In the genomic region with DNA sequence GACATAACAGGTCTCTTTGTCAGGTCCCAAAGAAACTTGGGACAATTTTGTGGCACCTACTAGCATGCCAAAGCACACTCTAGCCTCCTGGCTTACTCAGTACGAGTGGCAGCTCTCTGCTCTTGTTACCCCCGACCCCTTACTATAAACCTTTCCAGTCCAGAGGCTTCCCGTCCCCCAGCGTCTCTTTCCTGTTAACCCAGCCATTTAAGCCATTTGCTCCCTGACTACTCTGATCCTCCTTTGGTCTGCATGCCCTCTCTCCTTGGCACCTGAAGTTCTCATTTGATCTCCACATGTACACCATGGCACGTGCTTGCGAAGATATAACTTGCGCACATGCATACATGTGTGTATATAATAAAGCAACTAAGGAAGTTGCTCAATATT, we compare ENCODE assay signal across 8 mouse cellular contexts. TPM values are rescaled to one million over a fixed set of nuclear protein-coding genes. Genes with fewer than 3 reads are reported as not detected.
DNase-seq lines count a peak whose midpoint lies in the region; ATAC-seq and TF ChIP-seq lines count a peak whose summit lies in the region.

No protein-coding gene starts in this region.

- peak overlapping the region; percentile 59 for H3K4me2 ChIP-seq in lung, postnatal 0 days (replicated peaks; ENCODE audit: low read depth, low read length)
- peak overlapping the region; percentile 75 for H3K4me2 ChIP-seq in limb, embryonic 11.5 days (ENCODE audit: low read depth, severe bottlenecking)
- H3K4me2 ChIP-seq in stomach, embryonic 15.5 days, result peak overlapping the region; percentile 59

- no peaks in the 10 kb centered on the region for H3K9me3 ChIP-seq in lung, postnatal 0 days (ENCODE audit: low read length)
- no peaks in the 10 kb centered on the region for H3K9me3 ChIP-seq in limb, embryonic 11.5 days (ENCODE audit: control insufficient read depth, low read length)
- no peaks in the 10 kb centered on the region for H3K9me3 ChIP-seq in stomach, embryonic 15.5 days

- no peaks in the 10 kb centered on the region for H3K27me3 ChIP-seq in lung, postnatal 0 days (replicated peaks; ENCODE audit: insufficient read depth, low read length)
- H3K27me3 ChIP-seq in limb, embryonic 11.5 days (ENCODE audit: control insufficient read depth, insufficient read depth, low read length), result no peaks in the 10 kb centered on the region
- H3K27me3 ChIP-seq in stomach, embryonic 15.5 days (replicated peaks), result no peaks in the 10 kb centered on the region

- DNase-seq in CD4-positive, CD25-positive, alpha-beta regulatory T cell, adult 2 months (ENCODE audit: low read depth, low spot score), result peak; percentile 17
- DNase-seq in lung, postnatal 0 days (ENCODE audit: low spot score), result no peak
- DNase-seq in lung, postnatal 25 days (ENCODE audit: low spot score), result no peak
- no peak for DNase-seq in limb, embryonic 11.5 days (ENCODE audit: low spot score)
- DNase-seq in gastrocnemius, postnatal 14 days, result no peak
- no peak for DNase-seq in left cerebral cortex, adult 11 months (ENCODE audit: low spot score)

- H3K27ac ChIP-seq in lung, postnatal 0 days (ENCODE audit: low read length), result peak overlapping the region; percentile 98
- H3K27ac ChIP-seq in limb, embryonic 11.5 days (replicated peaks; ENCODE audit: low read depth, low read length), result no peak overlapping the region
- peak overlapping the region; percentile 99 for H3K27ac ChIP-seq in stomach, embryonic 15.5 days

- H3K36me3 ChIP-seq in lung, postnatal 0 days (ENCODE audit: insufficient read depth, low read length), result no peaks in the 10 kb centered on the region
- H3K36me3 ChIP-seq in limb, embryonic 11.5 days (ENCODE audit: control insufficient read depth, insufficient read depth, low read length), result no peaks in the 10 kb centered on the region
- no peaks in the 10 kb centered on the region for H3K36me3 ChIP-seq in stomach, embryonic 15.5 days

- TF ChIP-seq EP300 in lung, postnatal 0 days (IDR thresholded peaks at IDR 0.05), result no peak

- no peak overlapping the region for H3K9ac ChIP-seq in lung, postnatal 0 days (replicated peaks; ENCODE audit: low read depth)
- H3K9ac ChIP-seq in limb, embryonic 11.5 days (ENCODE audit: low read length), result no peak overlapping the region
- 0 out of 2 replicates have a peak overlapping the region, but pooled peaks have one; percentile 42 for H3K9ac ChIP-seq in stomach, embryonic 15.5 days

- intact Hi-C loops in gastrocnemius, postnatal 14 days (cut with DNase I; ENCODE audit: low total_unique reads), result loop anchor here (10.0 kb wide), 2 partner anchors 64 to 174 kb away; a partner anchor contains a TSS

- ATAC-seq in CD4-positive, CD25-positive, alpha-beta regulatory T cell, adult 4 months, result no peak
- ATAC-seq in lung, postnatal 0 days, result no peak
- ATAC-seq in limb, embryonic 11.5 days (ENCODE audit: insufficient number of reproducible peaks, low FRiP score, low TSS enrichment, low read depth), result no peak
- ATAC-seq in stomach, embryonic 15.5 days (ENCODE audit: insufficient read depth, low FRiP score, low read depth), result no peak

- H3K4me1 ChIP-seq in lung, postnatal 0 days (ENCODE audit: insufficient read depth, low read depth, low read length), result peaks cover 9% of the 10 kb centered on the region; the same call in 1 of the 2 replicates
- peaks cover 10% of the 10 kb centered on the region; the same call in 1 of the 2 replicates for H3K4me1 ChIP-seq in limb, embryonic 11.5 days (ENCODE audit: control insufficient read depth, insufficient read depth, low read length)
- H3K4me1 ChIP-seq in stomach, embryonic 15.5 days, result peaks cover 37% of the 10 kb centered on the region

- TF ChIP-seq CTCF in lung, postnatal 0 days (IDR thresholded peaks at IDR 0.05), result no peak

- H3K4me3 ChIP-seq in lung, postnatal 0 days (ENCODE audit: low read depth, low read length), result peak overlapping the region; percentile 54
- peak overlapping the region; percentile 53 for H3K4me3 ChIP-seq in limb, embryonic 11.5 days (ENCODE audit: low read depth, low read length)
- H3K4me3 ChIP-seq in stomach, embryonic 15.5 days (replicated peaks), result peak overlapping the region; percentile 59

- WGBS in lung, postnatal 0 days, result 41% methylated on average over 7 of the region's 7 CpGs
- WGBS in limb, embryonic 11.5 days, result 50% methylated on average over 7 of the region's 7 CpGs
- 51% methylated on average over 7 of the region's 7 CpGs for WGBS in stomach, embryonic 15.5 days

RNA-seq across cellular contexts. Expression of a gene that starts 1.4 kb away (rescaled TPM):
- polyA plus RNA-seq in CD4-positive, CD25-positive, alpha-beta regulatory T cell, adult 4 months (2017; shearing (Covaris generic)), result 10 to 100 TPM; 64.3 to 80.5 TPM
- 72.9 and 80.9 TPM in 2 replicates for polyA plus RNA-seq in lung, postnatal 0 days (2015; fragmentation: Nextera tagmentation; extraction: Ambion mirVana)
- polyA plus RNA-seq in limb, embryonic 11.5 days (2014; fragmentation: Nextera tagmentation; extraction: Ambion mirVana), result 27.8 and 28.5 TPM in 2 replicates
- 70.9 and 78.9 TPM in 2 replicates for polyA plus RNA-seq in stomach, embryonic 15.5 days (2015; fragmentation: Nextera tagmentation; extraction: Ambion mirVana)
- total RNA-seq in gastrocnemius, postnatal 14 days (2021), result 10 to 100 TPM; 64.1 to 69.1 TPM

RNA-seq across cellular contexts. Expression of a gene that starts 13.0 kb away (rescaled TPM):
- 10 to 100 TPM; 15.4 to 27.0 TPM for polyA plus RNA-seq in CD4-positive, CD25-positive, alpha-beta regulatory T cell, adult 4 months (2017; shearing (Covaris generic))
- polyA plus RNA-seq in lung, postnatal 0 days (2015; fragmentation: Nextera tagmentation; extraction: Ambion mirVana), result 5.5 and 5.8 TPM in 2 replicates
- 8.2 and 10.2 TPM in 2 replicates for polyA plus RNA-seq in limb, embryonic 11.5 days (2014; fragmentation: Nextera tagmentation; extraction: Ambion mirVana)
- polyA plus RNA-seq in stomach, embryonic 15.5 days (2015; fragmentation: Nextera tagmentation; extraction: Ambion mirVana), result 11.8 and 12.3 TPM in 2 replicates
- 1 to 10 TPM; 1.4 to 1.5 TPM for total RNA-seq in gastrocnemius, postnatal 14 days (2021)

RNA-seq across cellular contexts. Expression of a gene that starts 24.3 kb away (rescaled TPM):
- polyA plus RNA-seq in CD4-positive, CD25-positive, alpha-beta regulatory T cell, adult 4 months (2017; shearing (Covaris generic)), result not detected
- polyA plus RNA-seq in lung, postnatal 0 days (2015; fragmentation: Nextera tagmentation; extraction: Ambion mirVana), result 547 and 583 TPM in 2 replicates
- polyA plus RNA-seq in limb, embryonic 11.5 days (2014; fragmentation: Nextera tagmentation; extraction: Ambion mirVana), result 3.4 and 4.3 TPM in 2 replicates
- 120 and 147 TPM in 2 replicates for polyA plus RNA-seq in stomach, embryonic 15.5 days (2015; fragmentation: Nextera tagmentation; extraction: Ambion mirVana)
- total RNA-seq in gastrocnemius, postnatal 14 days (2021), result under 1 TPM in 1 of 2 experiments, not detected in 1; 0.27 TPM

RNA-seq across cellular contexts. Expression of a gene that starts 53.7 kb away (rescaled TPM):
- 10 to 100 TPM; 23.4 to 36.6 TPM for polyA plus RNA-seq in CD4-positive, CD25-positive, alpha-beta regulatory T cell, adult 4 months (2017; shearing (Covaris generic))
- 28.0 and 28.8 TPM in 2 replicates for polyA plus RNA-seq in lung, postnatal 0 days (2015; fragmentation: Nextera tagmentation; extraction: Ambion mirVana)
- polyA plus RNA-seq in limb, embryonic 11.5 days (2014; fragmentation: Nextera tagmentation; extraction: Ambion mirVana), result 33.3 and 34.1 TPM in 2 replicates
- 28.9 and 33.5 TPM in 2 replicates for polyA plus RNA-seq in stomach, embryonic 15.5 days (2015; fragmentation: Nextera tagmentation; extraction: Ambion mirVana)
- total RNA-seq in gastrocnemius, postnatal 14 days (2021), result 10 to 100 TPM; 24.0 to 25.8 TPM

RNA-seq across cellular contexts. Expression of a gene that starts 54.4 kb away (rescaled TPM):
- polyA plus RNA-seq in CD4-positive, CD25-positive, alpha-beta regulatory T cell, adult 4 months (2017; shearing (Covaris generic)), result 100 to 1,000 TPM in 1 of 2 experiments, 10 to 100 TPM in 1; 60.8 to 103 TPM
- 52.2 and 53.1 TPM in 2 replicates for polyA plus RNA-seq in lung, postnatal 0 days (2015; fragmentation: Nextera tagmentation; extraction: Ambion mirVana)
- 156 and 157 TPM in 2 replicates for polyA plus RNA-seq in limb, embryonic 11.5 days (2014; fragmentation: Nextera tagmentation; extraction: Ambion mirVana)
- 98.6 and 112 TPM in 2 replicates for polyA plus RNA-seq in stomach, embryonic 15.5 days (2015; fragmentation: Nextera tagmentation; extraction: Ambion mirVana)
- total RNA-seq in gastrocnemius, postnatal 14 days (2021), result 10 to 100 TPM; 24.7 to 33.0 TPM

Comparison
In these comparisons a context has a peak if more than half of its experiments do, and no peak if none do; other contexts are left out.
1. RNA of a gene that starts 24.3 kb away (polyA plus RNA-seq): 547 to 583 TPM in lung, postnatal 0 days and 120 to 147 TPM in stomach, embryonic 15.5 days; 3.4 to 4.3 TPM in limb, embryonic 11.5 days and not detected in CD4-positive, CD25-positive, alpha-beta regulatory T cell, adult 4 months; every median in the first group is over 10 times any median in the second.
2. Peak in every context shown above with its lines, with median percentiles within 50 percentile points of each other: H3K4me2 ChIP-seq and H3K4me3 ChIP-seq.